In genomic region chr8:126622111-126622795, GRCm38 (mm10) we compare ENCODE assay signal across 21 mouse cellular contexts.
"Had no signal": no experiment of that assay in that cellular context is flagged by ENCODE, and none has a peak within 500 bp of the region (broad histone marks: within the 10 kb centered on the region; RNA-seq: fewer than 3 reads in every experiment).

No protein-coding gene starts in this region.

- H3K27me3 ChIP-seq: hindbrain, embryonic 13.5 days; hindbrain, embryonic 15.5 days; kidney, embryonic 15.5 days; limb, embryonic 12.5 days had no signal

- DNase-seq: forebrain, postnatal 0 days; gastrocnemius, postnatal 14 days; gastrocnemius, postnatal 36 days; heart, adult 11 months; heart, adult 2 months; heart, postnatal 14 days; heart, postnatal 36 days; kidney, adult 11 months; kidney, adult 9 months; kidney, postnatal 14 days; kidney, postnatal 4 days; liver had no signal

- H3K36me3 ChIP-seq: hindbrain, embryonic 13.5 days; hindbrain, embryonic 15.5 days; kidney, embryonic 15.5 days; limb, embryonic 10.5 days; limb, embryonic 12.5 days had no signal

- H3K4me1 ChIP-seq: hindbrain, embryonic 13.5 days; hindbrain, embryonic 15.5 days; limb, embryonic 10.5 days had no signal

- H3K4me3 ChIP-seq: heart, adult 2 months; hindbrain, embryonic 13.5 days; hindbrain, embryonic 15.5 days; kidney, embryonic 15.5 days; layer of hippocampus, adult 2 months; left cerebral cortex, adult 2 months; limb, embryonic 10.5 days; limb, embryonic 12.5 days had no signal

- H3K27ac ChIP-seq: heart, adult 2 months; hindbrain, embryonic 13.5 days; hindbrain, embryonic 15.5 days; hindbrain, postnatal 0 days; kidney, embryonic 15.5 days; kidney, postnatal 0 days; layer of hippocampus, adult 2 months; left cerebral cortex, adult 2 months; limb, embryonic 10.5 days; limb, embryonic 12.5 days had no signal
